Mouse (Mus musculus): ENCODE results near the gene Slc46a3. TPM values are rescaled to one million over a fixed set of nuclear protein-coding genes. Genes with fewer than 3 reads are reported as not detected.

The Slc46a3 gene
- polyA plus RNA-seq, 1 experiment: 2.4 TPM

- TF ChIP-seq POLR2A (IDR thresholded peaks at IDR 0.05; ENCODE audit: insufficient read length, low read depth): no peak
- no peak for TF ChIP-seq POLR2AphosphoS2 (IDR thresholded peaks at IDR 0.05; ENCODE audit: insufficient read length, low read depth)
- no peak for TF ChIP-seq MYOG (IDR thresholded peaks at IDR 0.05; ENCODE audit: control insufficient read depth in 1 of 3, insufficient read depth in 1 of 3, insufficient read length in 2 of 3, low read depth in 2 of 3)
- no peak for TF ChIP-seq MYOD1 (IDR thresholded peaks at IDR 0.05; ENCODE audit: control insufficient read depth in 1 of 3, insufficient read length in 2 of 3, low read depth in 2 of 3)
- TF ChIP-seq TCF3 (IDR thresholded peaks at IDR 0.05; ENCODE audit: insufficient read length, low read depth): no peak
- TF ChIP-seq USF1 (IDR thresholded peaks at IDR 0.05; ENCODE audit: low read depth): no peak
- peaks cover 10% of the 10 kb centered on the region for H3K79me2 ChIP-seq (ENCODE audit: control insufficient read depth, insufficient read depth)
- no peak overlapping the region for H3ac ChIP-seq (ENCODE audit: control insufficient read depth, insufficient read length)
- no peak overlapping the region for H3K4me2 ChIP-seq (ENCODE audit: low read depth)
- H3K36me3 ChIP-seq (ENCODE audit: control insufficient read depth, insufficient read depth): peaks cover 38% of the 10 kb centered on the region
- H3K4me3 ChIP-seq: no peak overlapping the region
- no peaks in the 10 kb centered on the region for H3K27me3 ChIP-seq (ENCODE audit: control insufficient read depth, insufficient read depth, insufficient read length)
These were observed 25.9 kb downstream of the Slc46a3 start for GRCm38 (mm10) chr5:147868674-147869073.

GRCm38 (mm10) chr5:147860449-147861261, 34.0 kb downstream of the Slc46a3 start, which contains the start of gene Pomp:
TSS of gene Pomp (plus strand) at chr5:147860461.
- peaks cover 3% of the 10 kb centered on the region for H3K36me3 ChIP-seq (ENCODE audit: control insufficient read depth, insufficient read depth)

GRCm38 (mm10) chr5:147860076-147860448, 34.6 kb downstream of the Slc46a3 start:
- peaks cover 3% of the 10 kb centered on the region for H3K36me3 ChIP-seq (ENCODE audit: control insufficient read depth, insufficient read depth)
- H3K4me2 ChIP-seq (ENCODE audit: low read depth): peak overlapping the region; percentile 85
- peaks cover 44% of the 10 kb centered on the region for H3K79me2 ChIP-seq (ENCODE audit: control insufficient read depth, insufficient read depth)
- peak overlapping the region; percentile 75 for H3ac ChIP-seq (ENCODE audit: control insufficient read depth, insufficient read length)
- H3K27me3 ChIP-seq (ENCODE audit: control insufficient read depth, insufficient read depth, insufficient read length): no peaks in the 10 kb centered on the region
- TF ChIP-seq MYOD1 (IDR thresholded peaks at IDR 0.05; ENCODE audit: control insufficient read depth in 1 of 3, insufficient read length in 2 of 3, low read depth in 2 of 3): no peak
- no peak for TF ChIP-seq CEBPB (IDR thresholded peaks at IDR 0.05; ENCODE audit: insufficient read depth, poor library complexity, severe bottlenecking)
- TF ChIP-seq USF1 (IDR thresholded peaks at IDR 0.05; ENCODE audit: low read depth): no peak
- no peak for TF ChIP-seq TCF12 (IDR thresholded peaks at IDR 0.05; ENCODE audit: insufficient read depth, poor library complexity, severe bottlenecking)
- TF ChIP-seq POLR2A (IDR thresholded peaks at IDR 0.05; ENCODE audit: insufficient read length, low read depth): no peak
- no peak for TF ChIP-seq TCF3 (IDR thresholded peaks at IDR 0.05; ENCODE audit: insufficient read length, low read depth)
- no peak for TF ChIP-seq E2F4 (IDR thresholded peaks at IDR 0.05; ENCODE audit: insufficient read depth)
- TF ChIP-seq MYOG (IDR thresholded peaks at IDR 0.05; ENCODE audit: control insufficient read depth in 1 of 3, insufficient read depth in 1 of 3, insufficient read length in 2 of 3, low read depth in 2 of 3): no peak
- TF ChIP-seq MAX (IDR thresholded peaks at IDR 0.05; ENCODE audit: low read depth): no peak
- TF ChIP-seq POLR2AphosphoS2 (IDR thresholded peaks at IDR 0.05; ENCODE audit: insufficient read length, low read depth): no peak
- TF ChIP-seq REST (IDR thresholded peaks at IDR 0.05; ENCODE audit: insufficient read depth, insufficient read length): no peak
- no peak for TF ChIP-seq SRF (IDR thresholded peaks at IDR 0.05; ENCODE audit: control insufficient read depth, insufficient read length, low read depth)
- peak overlapping the region; percentile 93 for H3K4me3 ChIP-seq

More at GRCm38 (mm10) chr5:147860449-147861261, 34.0 kb downstream of the Slc46a3 start, which contains the start of gene Pomp:
- no peak for TF ChIP-seq MYOG (IDR thresholded peaks at IDR 0.05; ENCODE audit: control insufficient read depth in 1 of 3, insufficient read depth in 1 of 3, insufficient read length in 2 of 3, low read depth in 2 of 3)
- peak; percentile 96 for TF ChIP-seq POLR2AphosphoS2 (IDR thresholded peaks at IDR 0.05; ENCODE audit: insufficient read length, low read depth)
- TF ChIP-seq POLR2A (IDR thresholded peaks at IDR 0.05; ENCODE audit: insufficient read length, low read depth): peak; percentile 96
- Histone ChIP-seq H3ac (ENCODE audit: control insufficient read depth, insufficient read length) (peak within 1 kb of the TSS; percentile 75), H3K27me3 (ENCODE audit: control insufficient read depth, insufficient read depth, insufficient read length) (no peaks in the 10 kb centered on the region), H3K79me2 (ENCODE audit: control insufficient read depth, insufficient read depth) (peaks cover 44% of the 10 kb centered on the region), H3K4me2 (ENCODE audit: low read depth) (peak within 1 kb of the TSS; percentile 87), H3K4me3 (peak within 1 kb of the TSS; percentile 93)

- Histone ChIP-seq H3K36me3 (ENCODE audit: control insufficient read depth, insufficient read depth) (no peaks in the 10 kb centered on the region), H3K4me2 (ENCODE audit: low read depth) (peak overlapping the region; percentile 57), H3K4me3 (no peak overlapping the region), H3ac (ENCODE audit: control insufficient read depth, insufficient read length) (no peak overlapping the region), H3K79me2 (ENCODE audit: control insufficient read depth, insufficient read depth) (no peaks in the 10 kb centered on the region), H3K27me3 (ENCODE audit: control insufficient read depth, insufficient read depth, insufficient read length) (peaks cover 5% of the 10 kb centered on the region)
- TF ChIP-seq MYOD1 (IDR thresholded peaks at IDR 0.05; ENCODE audit: control insufficient read depth in 1 of 3, insufficient read length in 2 of 3, low read depth in 2 of 3) (peak; percentile 64 to 91 (median 86)), POLR2AphosphoS2 (IDR thresholded peaks at IDR 0.05; ENCODE audit: insufficient read length, low read depth) (no peak), USF1 (IDR thresholded peaks at IDR 0.05; ENCODE audit: low read depth) (no peak), MYOG (IDR thresholded peaks at IDR 0.05; ENCODE audit: control insufficient read depth in 1 of 3, insufficient read depth in 1 of 3, insufficient read length in 2 of 3, low read depth in 2 of 3) (peak in 2 of 3 experiments; percentile 59 to 89), TCF12 (IDR thresholded peaks at IDR 0.05; ENCODE audit: insufficient read depth, poor library complexity, severe bottlenecking) (peak; percentile 83)
These were observed 44.4 kb downstream of the Slc46a3 start for GRCm38 (mm10) chr5:147850194-147850593.

- Histone ChIP-seq H3K4me3 (no peak overlapping the region), H3K36me3 (ENCODE audit: control insufficient read depth, insufficient read depth) (no peaks in the 10 kb centered on the region), H3K4me2 (ENCODE audit: low read depth) (peak overlapping the region; percentile 46), H3K27me3 (ENCODE audit: control insufficient read depth, insufficient read depth, insufficient read length) (peaks cover 5% of the 10 kb centered on the region), H3K79me2 (ENCODE audit: control insufficient read depth, insufficient read depth) (no peaks in the 10 kb centered on the region), H3ac (ENCODE audit: control insufficient read depth, insufficient read length) (no peak overlapping the region)
- no peak for TF ChIP-seq MYOD1 (IDR thresholded peaks at IDR 0.05; ENCODE audit: control insufficient read depth in 1 of 3, insufficient read length in 2 of 3, low read depth in 2 of 3)
These were observed 46.3 kb downstream of the Slc46a3 start for GRCm38 (mm10) chr5:147848164-147848863.

Measured in myocyte (in vitro differentiated cells).